ENCODE assay signal across 20 mouse cellular contexts in the genomic region with DNA sequence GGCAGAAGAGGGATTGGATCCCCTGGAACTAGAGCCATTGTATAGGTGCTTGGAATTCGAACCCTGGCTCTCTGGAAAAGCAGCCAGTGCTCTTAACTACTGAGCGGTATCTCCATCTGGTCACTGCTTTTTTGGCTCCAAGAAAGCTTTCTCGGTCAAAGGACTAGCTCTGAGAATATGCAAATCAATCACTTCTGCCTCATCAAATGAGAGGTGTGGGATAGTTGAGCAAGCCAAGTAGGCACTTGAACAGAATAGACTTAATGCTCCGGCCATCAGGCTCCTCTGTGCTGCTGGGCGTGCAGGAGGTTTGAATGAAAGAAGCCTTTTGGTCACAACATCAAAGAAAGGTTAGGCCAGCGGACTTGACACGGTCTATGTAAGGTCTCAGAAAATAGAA. TPM values are rescaled to one million over a fixed set of nuclear protein-coding genes. Genes with fewer than 3 reads are reported as not detected.
"Had no signal": no experiment of that assay in that cellular context is flagged by ENCODE, and none has a peak within 500 bp of the region (broad histone marks: within the 10 kb centered on the region; RNA-seq: fewer than 3 reads in every experiment).

No protein-coding gene starts in this region.

- H3K4me3 ChIP-seq: lung, embryonic 15.5 days; megakaryocyte, embryonic 14.5 days; midbrain, embryonic 12.5 days; neural tube, embryonic 13.5 days; neural tube, embryonic 15.5 days had no signal

- H3K4me2 ChIP-seq: lung, embryonic 15.5 days; midbrain, embryonic 12.5 days; neural tube, embryonic 13.5 days; neural tube, embryonic 15.5 days had no signal

- H3K9me3 ChIP-seq: lung, embryonic 15.5 days; midbrain, embryonic 12.5 days; neural tube, embryonic 13.5 days; neural tube, embryonic 15.5 days had no signal

- DNase-seq: liver, postnatal 0 days; lung, adult 2 months; lung, postnatal 14 days; lung, postnatal 36 days; midbrain, embryonic 14.5 days; right cerebral cortex, adult 18-20 months; right cerebral cortex, postnatal 25 days; right cerebral cortex, postnatal 4 days; spleen, adult 18-20 months; thymus, adult 18-20 months; thymus, postnatal 14 days; thymus, postnatal 36 days had no signal

- H3K9ac ChIP-seq: liver, postnatal 0 days; lung, embryonic 15.5 days; midbrain, embryonic 12.5 days; neural tube, embryonic 13.5 days; neural tube, embryonic 15.5 days had no signal

- ATAC-seq: liver, postnatal 0 days; lung, postnatal 0 days had no signal

- H3K27me3 ChIP-seq: neural tube, embryonic 13.5 days; neural tube, embryonic 15.5 days had no signal

- H3K27ac ChIP-seq: lung, embryonic 15.5 days; macrophage; midbrain, embryonic 12.5 days; neural tube, embryonic 13.5 days; neural tube, embryonic 15.5 days had no signal

- H3K36me3 ChIP-seq: lung, embryonic 15.5 days; midbrain, embryonic 12.5 days; neural tube, embryonic 13.5 days; neural tube, embryonic 15.5 days had no signal

RNA-seq across cellular contexts. Expression of a gene that starts 5.0 kb away (rescaled TPM):
- total RNA-seq: monocyte, adult 5-6 weeks had no signal
